Mouse (Mus musculus): ENCODE measurements at regions not wholly inside any gene's neighbourhood (a gene's known extent, or its start where the extent isn't known, plus 50 kb on each side); places are given as distances from the start of the nearest gene placed in this dataset.

DNA sequence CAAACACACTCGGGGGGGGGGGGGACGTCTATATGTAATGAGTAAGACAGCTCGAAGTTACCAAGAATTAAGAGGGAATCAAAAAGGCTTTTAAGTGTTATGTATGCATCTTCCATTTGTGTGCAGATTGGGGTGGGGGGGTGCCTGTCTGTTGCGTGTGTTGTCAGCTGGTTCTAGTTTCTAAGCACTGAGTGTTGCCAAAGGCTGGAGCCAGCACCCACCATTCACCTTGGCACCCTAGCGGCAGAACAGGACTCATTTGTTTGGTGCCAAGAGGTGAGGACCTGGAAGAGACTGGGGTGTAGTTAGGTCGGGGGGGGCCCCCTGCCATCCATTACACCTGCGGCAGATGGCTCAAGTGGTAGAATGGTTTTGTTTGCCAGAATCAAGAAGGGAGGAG is 218.4 kb downstream of the Mef2c start:
- no peaks in the 10 kb centered on the region; the same call in 1 of the 2 replicates for H3K79me2 ChIP-seq (ENCODE audit: control insufficient read depth, insufficient read depth, low read length, poor library complexity)
- DNase-seq (ENCODE audit: low read depth, low spot score) = no peak

DNA sequence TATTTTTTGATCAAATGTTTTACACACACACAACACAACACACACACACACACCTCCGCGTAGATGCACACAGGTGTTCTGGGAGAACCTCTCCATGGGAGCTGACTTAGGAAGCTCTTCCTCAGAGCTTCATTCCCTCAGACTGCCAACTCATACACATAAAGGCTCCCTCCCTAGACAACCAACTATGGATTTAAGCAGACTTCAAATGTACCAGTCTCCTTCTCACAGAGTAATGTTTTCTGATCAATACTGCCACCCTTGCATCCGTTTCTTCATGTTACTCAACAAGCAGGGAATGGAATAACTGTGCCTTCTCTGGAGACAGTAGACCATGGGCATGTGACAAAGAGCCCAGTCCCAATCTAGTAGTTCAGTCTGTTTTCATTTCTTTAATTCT is 219.0 kb downstream of the Mef2c start:
- Histone ChIP-seq H3K9ac (ENCODE audit: control insufficient read depth, low read depth, low read length, poor library complexity, severe bottlenecking) (no peak overlapping the region), H3K27ac (ENCODE audit: control insufficient read depth, low read depth, low read length) (no peak overlapping the region), H3K36me3 (ENCODE audit: control insufficient read depth in 1 of 2, insufficient read depth in 2 of 2, low read length in 2 of 2) (peaks cover 0 to under 1% of the 10 kb centered on the region in 2 experiments; a peak in 1 of 4 replicates), H3K4me1 (ENCODE audit: control insufficient read depth in 1 of 2, insufficient read depth in 2 of 2, low read length in 2 of 2) (peaks cover 0 to 4% of the 10 kb centered on the region in 2 experiments; a peak in 1 of 4 replicates), H3K9me3 (replicated peaks; ENCODE audit: insufficient read depth, low read length) (no peaks in the 10 kb centered on the region), H3K27me3 (ENCODE audit: control insufficient read depth in 1 of 2, insufficient read depth in 2 of 2, low read length in 2 of 2) (no peaks in the 10 kb centered on the region), H3K4me3 (ENCODE audit: control insufficient read depth in 1 of 2, insufficient read depth in 1 of 2, low read depth in 2 of 2, low read length in 2 of 2) (no peak overlapping the region), H3K79me2 (ENCODE audit: control insufficient read depth, insufficient read depth, low read length, poor library complexity) (no peaks in the 10 kb centered on the region; the same call in 1 of the 2 replicates)
- TF ChIP-seq MEF2A (IDR thresholded peaks at IDR 0.05; ENCODE audit: extremely low read depth, insufficient replicate concordance, low read depth, low read length, poor library complexity, severe bottlenecking) (no peak), NRF1 (IDR thresholded peaks at IDR 0.05; ENCODE audit: insufficient read depth, low read depth, low read length, poor library complexity, severe bottlenecking) (no peak), HCFC1 (IDR thresholded peaks at IDR 0.05; ENCODE audit: low read depth, low read length) (no peak), ZMIZ1 (IDR thresholded peaks at IDR 0.05; ENCODE audit: low read depth, low read length) (no peak)
- no peak for DNase-seq (ENCODE audit: low read depth, low spot score)

More for the DNA sequence above, 218.4 kb downstream of the Mef2c start:
- H3K27me3 ChIP-seq (ENCODE audit: control insufficient read depth in 1 of 2, insufficient read depth in 2 of 2, low read length in 2 of 2) = no peaks in the 10 kb centered on the region
- H3K27ac ChIP-seq (ENCODE audit: control insufficient read depth, low read depth, low read length) = no peak overlapping the region
- no peak for TF ChIP-seq JUND (IDR thresholded peaks at IDR 0.05; ENCODE audit: low read depth, low read length)
- H3K4me1 ChIP-seq (ENCODE audit: control insufficient read depth in 1 of 2, insufficient read depth in 2 of 2, low read length in 2 of 2) = no peaks in the 10 kb centered on the region; a peak in 1 of 4 replicates
- H3K9ac ChIP-seq (ENCODE audit: control insufficient read depth, low read depth, low read length, poor library complexity, severe bottlenecking) = no peak overlapping the region
- H3K4me3 ChIP-seq (ENCODE audit: control insufficient read depth in 1 of 2, insufficient read depth in 1 of 2, low read depth in 2 of 2, low read length in 2 of 2) = no peak overlapping the region
- H3K9me3 ChIP-seq (replicated peaks; ENCODE audit: insufficient read depth, low read length) = no peaks in the 10 kb centered on the region
- no peaks in the 10 kb centered on the region for H3K36me3 ChIP-seq (ENCODE audit: control insufficient read depth in 1 of 2, insufficient read depth in 2 of 2, low read length in 2 of 2)

DNA sequence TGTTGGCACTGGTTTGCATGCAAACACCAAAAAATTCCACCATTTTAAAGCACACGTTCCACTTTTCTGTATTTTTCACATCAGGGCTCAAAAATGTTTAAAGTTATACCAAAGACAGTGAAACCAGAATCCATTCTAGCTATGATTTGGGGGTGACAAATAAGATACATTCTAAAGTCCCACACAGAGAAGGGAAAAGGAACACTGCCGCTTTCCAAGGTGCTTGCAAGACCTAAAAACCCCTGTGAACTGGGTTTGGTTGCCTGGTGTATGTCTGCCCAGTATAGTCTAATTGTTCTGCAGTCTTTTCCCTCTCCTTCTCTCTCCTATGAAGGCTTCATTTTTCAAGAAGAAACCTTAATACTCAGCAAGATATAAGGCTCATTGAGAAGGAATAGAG is 219.6 kb downstream of the Mef2c start:
- no peaks in the 10 kb centered on the region for H3K27me3 ChIP-seq (ENCODE audit: control insufficient read depth in 1 of 2, insufficient read depth in 2 of 2, low read length in 2 of 2)
- TF ChIP-seq TCF12 (IDR thresholded peaks at IDR 0.05; ENCODE audit: low read depth, low read length) = no peak
- no peak for TF ChIP-seq ZMIZ1 (IDR thresholded peaks at IDR 0.05; ENCODE audit: low read depth, low read length)
- no peak for TF ChIP-seq MYC (IDR thresholded peaks at IDR 0.05; ENCODE audit: low read depth, low read length)
- no peak for TF ChIP-seq HCFC1 (IDR thresholded peaks at IDR 0.05; ENCODE audit: low read depth, low read length)
- no peaks in the 10 kb centered on the region for H3K9me3 ChIP-seq (replicated peaks; ENCODE audit: insufficient read depth, low read length)
- peaks cover 2 to 4% of the 10 kb centered on the region in 2 experiments; a peak in 2 of 4 replicates for H3K4me1 ChIP-seq (ENCODE audit: control insufficient read depth in 1 of 2, insufficient read depth in 2 of 2, low read length in 2 of 2)
- H3K4me3 ChIP-seq (ENCODE audit: control insufficient read depth in 1 of 2, insufficient read depth in 1 of 2, low read depth in 2 of 2, low read length in 2 of 2) = no peak overlapping the region
- H3K79me2 ChIP-seq (ENCODE audit: control insufficient read depth, insufficient read depth, low read length, poor library complexity) = no peaks in the 10 kb centered on the region; the same call in 1 of the 2 replicates
- DNase-seq (ENCODE audit: low read depth, low spot score) = no peak
- H3K27ac ChIP-seq (ENCODE audit: control insufficient read depth, low read depth, low read length) = no peak overlapping the region
- no peak overlapping the region for H3K9ac ChIP-seq (ENCODE audit: control insufficient read depth, low read depth, low read length, poor library complexity, severe bottlenecking)
- H3K36me3 ChIP-seq (ENCODE audit: control insufficient read depth in 1 of 2, insufficient read depth in 2 of 2, low read length in 2 of 2) = peaks cover 0 to 2% of the 10 kb centered on the region in 2 experiments; a peak in 1 of 4 replicates
